Mouse (Mus musculus) liver, adult 2 months (tissue): ENCODE measurements at regions not wholly inside any gene's neighbourhood (a gene's known extent, or its start where the extent isn't known, plus 50 kb on each side); places are given as distances from the start of the nearest gene placed in this dataset.

Experiments used
- CTCF ChIP-seq: fragments of 200-500 bp; IDR thresholded peaks from 2 replicates; pipeline ENCODE4 v1.5.1; 2011; ENCODE audit warnings: low read depth, low read length, control low read depth
- POLR2A ChIP-seq: fragments of 200-500 bp; IDR thresholded peaks from 2 replicates; pipeline ENCODE4 v1.6.1; 2011; ENCODE audit warnings: low read length, control low read depth; ENCODE audit not compliant: insufficient read depth; ENCODE audit errors: extremely low read depth

DNA sequence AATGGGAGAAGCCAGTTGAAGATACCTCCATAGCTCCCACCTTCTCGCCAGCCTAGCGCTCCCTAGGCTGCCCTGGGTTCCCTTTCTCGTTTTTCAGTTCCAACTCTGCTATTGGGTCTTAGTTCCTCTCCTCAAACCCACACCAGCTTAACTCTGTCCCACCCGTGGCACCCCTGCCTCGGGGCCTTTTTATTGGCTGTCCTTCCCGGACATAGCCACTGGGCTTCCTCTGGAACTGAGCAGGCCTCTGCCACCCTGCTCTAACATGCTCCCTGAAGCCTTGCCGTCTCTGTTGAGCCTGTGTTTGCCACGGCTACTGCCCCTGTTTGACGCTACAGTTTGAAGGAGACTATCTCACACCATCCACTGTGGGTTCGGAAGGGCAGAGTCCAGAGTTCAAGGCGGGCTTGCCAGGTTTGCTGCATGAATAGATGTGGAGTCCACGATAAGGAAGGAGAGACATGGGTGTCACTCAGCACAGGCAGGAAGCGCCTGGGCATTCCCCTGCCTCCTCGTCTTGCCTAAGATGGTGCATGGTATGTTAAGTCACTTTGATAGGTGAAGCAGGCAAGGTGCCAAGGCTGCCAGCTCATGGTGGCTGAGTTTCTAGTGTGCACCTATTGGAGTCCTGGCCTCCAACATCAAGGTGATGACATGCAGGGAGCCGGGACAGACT is 116.1 kb upstream of the Tmem189 start:
- TF ChIP-seq CTCF: no peak
- no peak for TF ChIP-seq POLR2A
